10 mouse cellular contexts compared by ENCODE assay signal in genomic region chr5:53214362-53214761, GRCm38 (mm10). TPM values are rescaled to one million over a fixed set of nuclear protein-coding genes. Genes with fewer than 3 reads are reported as not detected.
DNase-seq lines count a peak whose midpoint lies in the region; ATAC-seq and TF ChIP-seq lines count a peak whose summit lies in the region.
"Had no signal": no experiment of that assay in that cellular context is flagged by ENCODE, and none has a peak within 500 bp of the region (broad histone marks: within the 10 kb centered on the region; RNA-seq: fewer than 3 reads in every experiment).

No protein-coding gene starts in this region.

- H3K9me3 ChIP-seq in lung, embryonic 14.5 days (ENCODE audit: low read depth, low read length): no peaks in the 10 kb centered on the region
- no peaks in the 10 kb centered on the region for H3K9me3 ChIP-seq in intestine, embryonic 14.5 days (ENCODE audit: control insufficient read depth, low read length)

- peak overlapping the region; percentile 94 for H3K4me2 ChIP-seq in lung, embryonic 14.5 days
- peak overlapping the region; percentile 99 for H3K4me2 ChIP-seq in intestine, embryonic 14.5 days (ENCODE audit: low read length)

- WGBS in lung, embryonic 14.5 days: 16% methylated on average over 5 of the region's 5 CpGs
- 27% methylated on average over 5 of the region's 5 CpGs for WGBS in intestine, embryonic 14.5 days
- WGBS in small intestine, adult 2 months: 32% methylated on average over 5 of the region's 5 CpGs

- no peaks in the 10 kb centered on the region for H3K36me3 ChIP-seq in lung, embryonic 14.5 days (ENCODE audit: insufficient read depth)
- no peaks in the 10 kb centered on the region for H3K36me3 ChIP-seq in intestine, embryonic 14.5 days (ENCODE audit: control insufficient read depth, insufficient read depth, low read length)
- no peaks in the 10 kb centered on the region for H3K36me3 ChIP-seq in small intestine, adult 2 months (ENCODE audit: control insufficient read depth, insufficient read depth, low read length)

- no peak overlapping the region for H3K27ac ChIP-seq in lung, embryonic 14.5 days (ENCODE audit: low read depth)
- H3K27ac ChIP-seq in intestine, embryonic 14.5 days (ENCODE audit: low read depth): no peak overlapping the region
- H3K27ac ChIP-seq in small intestine, adult 2 months (ENCODE audit: insufficient read depth, low read depth, low read length): peak overlapping the region; percentile 79

- peak; percentile 26; the same call in 1 of the 2 replicates for ATAC-seq in lung, embryonic 14.5 days (ENCODE audit: insufficient read depth)
- peak; percentile 0; the same call in 1 of the 2 replicates for ATAC-seq in intestine, embryonic 14.5 days (replicated peaks; ENCODE audit: low FRiP score, low TSS enrichment, low read depth)
- ATAC-seq: activated CD4-positive, CD25-positive, alpha-beta regulatory T cell, adult 4 months had no signal

- no peaks in the 10 kb centered on the region for H3K4me1 ChIP-seq in lung, embryonic 14.5 days (ENCODE audit: insufficient read depth)
- H3K4me1 ChIP-seq in intestine, embryonic 14.5 days (replicated peaks; ENCODE audit: control insufficient read depth, insufficient read depth, low read length): no peaks in the 10 kb centered on the region
- H3K4me1 ChIP-seq in small intestine, adult 2 months (ENCODE audit: control insufficient read depth, insufficient read depth, insufficient read length, low read length): peaks cover 10% of the 10 kb centered on the region; the same call in 1 of the 2 replicates

- H3K9ac ChIP-seq in lung, embryonic 14.5 days: no peak overlapping the region
- H3K9ac ChIP-seq in intestine, embryonic 14.5 days (ENCODE audit: low read length): no peak overlapping the region

- no peak for TF ChIP-seq CTCF in lung, embryonic 14.5 days (IDR thresholded peaks at IDR 0.05; ENCODE audit: low read depth)
- no peak for TF ChIP-seq CTCF in small intestine, adult 2 months (IDR thresholded peaks at IDR 0.05; ENCODE audit: extremely low read depth, insufficient read length, insufficient replicate concordance, low read depth, low read length)

- peak; percentile 66 for DNase-seq in cerebellum, adult 9-10 months
- no peak for DNase-seq in cerebellum, adult 18-20 months
- DNase-seq in lung, embryonic 14.5 days: no peak
- no peak for DNase-seq in lung, postnatal 36 days
- DNase-seq in intestine, embryonic 14.5 days (ENCODE audit: low spot score): no peak
- DNase-seq in adrenal gland, adult (ENCODE audit: inconsistent age in 2 of 2, low spot score in 1 of 2): no peak
- DNase-seq in frontal cortex, postnatal 10 days (ENCODE audit: low spot score in 2 of 2): no peak
- DNase-seq: right cerebral cortex, postnatal 25 days had no signal

- peaks cover 17% of the 10 kb centered on the region for H3K27me3 ChIP-seq in lung, embryonic 14.5 days (ENCODE audit: insufficient read depth, low read length)
- H3K27me3 ChIP-seq in intestine, embryonic 14.5 days (replicated peaks; ENCODE audit: control insufficient read depth, insufficient read depth, low read length): peaks cover 32% of the 10 kb centered on the region
- 0 out of 2 replicates have a peak, but pooled peaks cover 6% of the 10 kb centered on the region for H3K27me3 ChIP-seq in small intestine, adult 2 months (ENCODE audit: control insufficient read depth, insufficient read depth, low read length)

- TF ChIP-seq POLR2A in small intestine, adult 2 months (IDR thresholded peaks at IDR 0.05; ENCODE audit: low read depth, low read length): no peak

- peak overlapping the region; percentile 66 for H3K4me3 ChIP-seq in lung, embryonic 14.5 days (ENCODE audit: low read depth, low read length)
- H3K4me3 ChIP-seq in intestine, embryonic 14.5 days (ENCODE audit: low read depth, low read length): no peak overlapping the region
- peak overlapping the region; percentile 92 for H3K4me3 ChIP-seq in small intestine, adult 2 months (ENCODE audit: low read depth, low read length)

RNA-seq across cellular contexts. Expression of gene Sel1l3, which starts 0.6 kb away (rescaled TPM):
- polyA plus RNA-seq in lung, embryonic 14.5 days (2014; fragmentation: Nextera tagmentation; extraction: Ambion mirVana): 6.8 and 6.9 TPM in 2 replicates
- 10.3 and 11.1 TPM in 2 replicates for polyA plus RNA-seq in intestine, embryonic 14.5 days (2014; fragmentation: Nextera tagmentation; extraction: Ambion mirVana)
- polyA plus RNA-seq in small intestine, adult 2 months (2012; rRNA removed): 15.0 and 35.1 TPM in 2 replicates
- polyA plus RNA-seq: activated CD4-positive, CD25-positive, alpha-beta regulatory T cell, adult 4 months had no signal

RNA-seq across cellular contexts. Expression of gene Smim20, which starts 52.5 kb away (rescaled TPM):
- polyA plus RNA-seq in lung, embryonic 14.5 days (2014; fragmentation: Nextera tagmentation; extraction: Ambion mirVana): 93.7 and 98.3 TPM in 2 replicates
- 103 and 109 TPM in 2 replicates for polyA plus RNA-seq in intestine, embryonic 14.5 days (2014; fragmentation: Nextera tagmentation; extraction: Ambion mirVana)
- polyA plus RNA-seq in small intestine, adult 2 months (2012; rRNA removed): 26.3 and 45.9 TPM in 2 replicates
